Mouse (Mus musculus): ENCODE measurements around the gene Leng8. TPM values are rescaled to one million over a fixed set of nuclear protein-coding genes. Genes with fewer than 3 reads are reported as not detected.
A peak's percentile ranks its signal among the peaks of the same experiment; 100 is the strongest.

Leng8 gene
- 20.2 and 23.4 TPM in 2 replicates for polyA plus RNA-seq (2015; fragmentation: Nextera tagmentation; extraction: Ambion mirVana)

- peak within 1 kb of the TSS; percentile 90 for H3K4me2 ChIP-seq (ENCODE audit: low read depth, low read length)
- peak; percentile 95 for ATAC-seq (ENCODE audit: low read depth)
- H3K27me3 ChIP-seq (ENCODE audit: control insufficient read depth, insufficient read depth, low read depth, low read length): no peaks in the 10 kb centered on the region
- peaks cover 15% of the 10 kb centered on the region for H3K4me1 ChIP-seq (ENCODE audit: control insufficient read depth, low read depth, low read length)
- peaks cover 36% of the 10 kb centered on the region for H3K36me3 ChIP-seq (ENCODE audit: control insufficient read depth, insufficient read depth)
- H3K9me3 ChIP-seq (replicated peaks; ENCODE audit: control insufficient read depth, low read length): no peaks in the 10 kb centered on the region
- peak within 1 kb of the TSS; percentile 84 for H3K4me3 ChIP-seq (ENCODE audit: low read depth, low read length)
- H3K27ac ChIP-seq (ENCODE audit: low read length): peak within 1 kb of the TSS; percentile 96
- H3K9ac ChIP-seq (ENCODE audit: low read depth, low read length): peak within 1 kb of the TSS; percentile 95
- under 1% methylated on average over 77 of the region's 78 CpGs for WGBS (ENCODE audit: insufficient replicate concordance)
These were observed at the start of gene Leng8 for GRCm38 (mm10) chr7:4136771-4137531. Leng8 (plus strand) TSS chr7:4137039.

GRCm38 (mm10) chr7:4087238-4087895, 49.5 kb upstream of the Leng8 start:
- H3K4me1 ChIP-seq (ENCODE audit: control insufficient read depth, low read depth, low read length): peaks cover 5% of the 10 kb centered on the region
- no peak for ATAC-seq (ENCODE audit: low read depth)
- H3K9me3 ChIP-seq (replicated peaks; ENCODE audit: control insufficient read depth, low read length): no peaks in the 10 kb centered on the region
- no peak overlapping the region for H3K4me3 ChIP-seq (ENCODE audit: low read depth, low read length)
- no peaks in the 10 kb centered on the region for H3K36me3 ChIP-seq (ENCODE audit: control insufficient read depth, insufficient read depth)
- no peaks in the 10 kb centered on the region for H3K27me3 ChIP-seq (ENCODE audit: control insufficient read depth, insufficient read depth, low read depth, low read length)
- H3K9ac ChIP-seq (ENCODE audit: low read depth, low read length): no peak overlapping the region
- H3K27ac ChIP-seq (ENCODE audit: low read length): no peak overlapping the region
- WGBS (ENCODE audit: insufficient replicate concordance): 48% methylated on average over 4 of the region's 4 CpGs
- H3K4me2 ChIP-seq (ENCODE audit: low read depth, low read length): no peak overlapping the region

GRCm38 (mm10) chr7:4087896-4088480, 48.9 kb upstream of the Leng8 start:
- no peak overlapping the region for H3K4me2 ChIP-seq (ENCODE audit: low read depth, low read length)
- peak overlapping the region; percentile 14; the same call in 1 of the 2 replicates for H3K27ac ChIP-seq (ENCODE audit: low read length)
- H3K27me3 ChIP-seq (ENCODE audit: control insufficient read depth, insufficient read depth, low read depth, low read length): no peaks in the 10 kb centered on the region
- 61% methylated on average over 6 of the region's 6 CpGs for WGBS (ENCODE audit: insufficient replicate concordance)
- no peaks in the 10 kb centered on the region for H3K9me3 ChIP-seq (replicated peaks; ENCODE audit: control insufficient read depth, low read length)
- H3K36me3 ChIP-seq (ENCODE audit: control insufficient read depth, insufficient read depth): no peaks in the 10 kb centered on the region
- no peak overlapping the region for H3K4me3 ChIP-seq (ENCODE audit: low read depth, low read length)
- no peak overlapping the region for H3K9ac ChIP-seq (ENCODE audit: low read depth, low read length)
- H3K4me1 ChIP-seq (ENCODE audit: control insufficient read depth, low read depth, low read length): peaks cover 5% of the 10 kb centered on the region
- ATAC-seq (ENCODE audit: low read depth): 0 out of 2 replicates have a peak, but pooled peaks have one; percentile 32

GRCm38 (mm10) chr7:4088679-4089078, 48.2 kb upstream of the Leng8 start:
- no peak overlapping the region for H3K27ac ChIP-seq (ENCODE audit: low read length)
- ATAC-seq (ENCODE audit: low read depth): peak; percentile 51; the same call in 1 of the 2 replicates
- H3K4me2 ChIP-seq (ENCODE audit: low read depth, low read length): no peak overlapping the region
- no peaks in the 10 kb centered on the region for H3K36me3 ChIP-seq (ENCODE audit: control insufficient read depth, insufficient read depth)
- no peaks in the 10 kb centered on the region for H3K27me3 ChIP-seq (ENCODE audit: control insufficient read depth, insufficient read depth, low read depth, low read length)
- WGBS (ENCODE audit: insufficient replicate concordance): 18% methylated on average over 2 of the region's 2 CpGs
- H3K9me3 ChIP-seq (replicated peaks; ENCODE audit: control insufficient read depth, low read length): no peaks in the 10 kb centered on the region
- peaks cover 2% of the 10 kb centered on the region for H3K4me1 ChIP-seq (ENCODE audit: control insufficient read depth, low read depth, low read length)
- no peak overlapping the region for H3K9ac ChIP-seq (ENCODE audit: low read depth, low read length)
- no peak overlapping the region for H3K4me3 ChIP-seq (ENCODE audit: low read depth, low read length)

- 30% methylated on average over 8 of the region's 8 CpGs for WGBS (ENCODE audit: insufficient replicate concordance)
- no peak overlapping the region for H3K27ac ChIP-seq (ENCODE audit: low read length)
- H3K27me3 ChIP-seq (ENCODE audit: control insufficient read depth, insufficient read depth, low read depth, low read length): no peaks in the 10 kb centered on the region
- H3K4me1 ChIP-seq (ENCODE audit: control insufficient read depth, low read depth, low read length): peaks cover 2% of the 10 kb centered on the region
- H3K9me3 ChIP-seq (replicated peaks; ENCODE audit: control insufficient read depth, low read length): no peaks in the 10 kb centered on the region
- no peaks in the 10 kb centered on the region for H3K36me3 ChIP-seq (ENCODE audit: control insufficient read depth, insufficient read depth)
- ATAC-seq (ENCODE audit: low read depth): no peak
- no peak overlapping the region for H3K9ac ChIP-seq (ENCODE audit: low read depth, low read length)
- H3K4me3 ChIP-seq (ENCODE audit: low read depth, low read length): no peak overlapping the region
- no peak overlapping the region for H3K4me2 ChIP-seq (ENCODE audit: low read depth, low read length)
These were observed 45.7 kb upstream of the Leng8 start for GRCm38 (mm10) chr7:4091170-4091569.

GRCm38 (mm10) chr7:4098301-4098700, 38.5 kb upstream of the Leng8 start:
- Histone ChIP-seq H3K27ac (ENCODE audit: low read length) (no peak overlapping the region), H3K9ac (ENCODE audit: low read depth, low read length) (no peak overlapping the region)

GRCm38 (mm10) chr7:4098832-4099231, 38.0 kb upstream of the Leng8 start:
- H3K4me3 ChIP-seq (ENCODE audit: low read depth, low read length): no peak overlapping the region
- no peak for ATAC-seq (ENCODE audit: low read depth)
- WGBS (ENCODE audit: insufficient replicate concordance): 39% methylated on average over 2 of the region's 2 CpGs
- H3K27me3 ChIP-seq (ENCODE audit: control insufficient read depth, insufficient read depth, low read depth, low read length): no peaks in the 10 kb centered on the region
- H3K4me1 ChIP-seq (ENCODE audit: control insufficient read depth, low read depth, low read length): no peaks in the 10 kb centered on the region
- H3K4me2 ChIP-seq (ENCODE audit: low read depth, low read length): no peak overlapping the region
- no peaks in the 10 kb centered on the region for H3K36me3 ChIP-seq (ENCODE audit: control insufficient read depth, insufficient read depth)
- H3K9ac ChIP-seq (ENCODE audit: low read depth, low read length): no peak overlapping the region
- no peak overlapping the region for H3K27ac ChIP-seq (ENCODE audit: low read length)
- no peaks in the 10 kb centered on the region for H3K9me3 ChIP-seq (replicated peaks; ENCODE audit: control insufficient read depth, low read length)

More at GRCm38 (mm10) chr7:4098301-4098700, 38.5 kb upstream of the Leng8 start:
- WGBS (ENCODE audit: insufficient replicate concordance): 70% methylated on average over 2 of the region's 2 CpGs
- H3K36me3 ChIP-seq (ENCODE audit: control insufficient read depth, insufficient read depth): no peaks in the 10 kb centered on the region
- H3K9me3 ChIP-seq (replicated peaks; ENCODE audit: control insufficient read depth, low read length): no peaks in the 10 kb centered on the region
- H3K4me1 ChIP-seq (ENCODE audit: control insufficient read depth, low read depth, low read length): no peaks in the 10 kb centered on the region
- no peak overlapping the region for H3K4me3 ChIP-seq (ENCODE audit: low read depth, low read length)
- no peaks in the 10 kb centered on the region for H3K27me3 ChIP-seq (ENCODE audit: control insufficient read depth, insufficient read depth, low read depth, low read length)
- no peak overlapping the region for H3K4me2 ChIP-seq (ENCODE audit: low read depth, low read length)
- no peak for ATAC-seq (ENCODE audit: low read depth)

GRCm38 (mm10) chr7:4101144-4101543, 35.7 kb upstream of the Leng8 start:
- Histone ChIP-seq H3K27me3 (ENCODE audit: control insufficient read depth, insufficient read depth, low read depth, low read length) (no peaks in the 10 kb centered on the region), H3K9ac (ENCODE audit: low read depth, low read length) (no peak overlapping the region), H3K4me3 (ENCODE audit: low read depth, low read length) (no peak overlapping the region), H3K36me3 (ENCODE audit: control insufficient read depth, insufficient read depth) (no peaks in the 10 kb centered on the region), H3K4me2 (ENCODE audit: low read depth, low read length) (no peak overlapping the region), H3K4me1 (ENCODE audit: control insufficient read depth, low read depth, low read length) (no peaks in the 10 kb centered on the region), H3K27ac (ENCODE audit: low read length) (no peak overlapping the region), H3K9me3 (replicated peaks; ENCODE audit: control insufficient read depth, low read length) (no peaks in the 10 kb centered on the region)
- WGBS (ENCODE audit: insufficient replicate concordance): 70% methylated on average over 5 of the region's 5 CpGs
- ATAC-seq (ENCODE audit: low read depth): no peak

GRCm38 (mm10) chr7:4103411-4103810, 33.4 kb upstream of the Leng8 start:
- Histone ChIP-seq H3K9me3 (replicated peaks; ENCODE audit: control insufficient read depth, low read length) (no peaks in the 10 kb centered on the region), H3K27ac (ENCODE audit: low read length) (no peak overlapping the region), H3K4me3 (ENCODE audit: low read depth, low read length) (no peak overlapping the region), H3K4me2 (ENCODE audit: low read depth, low read length) (no peak overlapping the region), H3K36me3 (ENCODE audit: control insufficient read depth, insufficient read depth) (no peaks in the 10 kb centered on the region), H3K27me3 (ENCODE audit: control insufficient read depth, insufficient read depth, low read depth, low read length) (no peaks in the 10 kb centered on the region), H3K4me1 (ENCODE audit: control insufficient read depth, low read depth, low read length) (no peaks in the 10 kb centered on the region), H3K9ac (ENCODE audit: low read depth, low read length) (no peak overlapping the region)
- ATAC-seq (ENCODE audit: low read depth): no peak
- 9% methylated on average over 4 of the region's 4 CpGs for WGBS (ENCODE audit: insufficient replicate concordance)

All from liver, embryonic 16.5 days (tissue).